Mouse (Mus musculus): ENCODE data around the gene Iqschfp.

- TF ChIP-seq CTCF (IDR thresholded peaks at IDR 0.05; ENCODE audit: control insufficient read depth, insufficient read depth, insufficient read length) (no peak), FOSL1 (IDR thresholded peaks at IDR 0.05; ENCODE audit: insufficient read depth, low read length, poor library complexity, severe bottlenecking) (no peak)
Measured at GRCm38 (mm10) chr3:68270246-68270645, 378.2 kb downstream of the Iqschfp start.

Measured in C2C12 (cell line).